Mouse (Mus musculus) embryonic facial prominence, embryonic 15.5 days (tissue): ENCODE results near the gene C2cd2l. TPM values are rescaled to one million over a fixed set of nuclear protein-coding genes. Genes with fewer than 3 reads are reported as not detected.
"Not testable (repeated sequence)": the region's sequence is repeated elsewhere in the genome, so short reads cannot be mapped to it uniquely, and the experiment has no call there.

Experiments
- ATAC-seq: fragments of 200-750 bp; cut with Nextera tagmentation; 2 replicates; pipeline ENCODE4 v1.8.0; 2017; ENCODE audit warnings: low read depth, moderate TSS enrichment; ENCODE audit not compliant: insufficient number of reproducible peaks, low FRiP score, low TSS enrichment
- H3K27ac ChIP-seq: fragments of 300-500 bp; sonication (generic); replicated peaks from 2 replicates; pipeline ENCODE4 v1.5.1; 2015; ENCODE audit warnings: mild to moderate bottlenecking, inconsistent platforms
- H3K27me3 ChIP-seq: fragments of 300-500 bp; sonication (generic); 2 replicates; pipeline ENCODE4 v1.6.1; 2015; ENCODE audit warnings: inconsistent platforms
- H3K36me3 ChIP-seq: fragments of 300-500 bp; sonication (generic); 2 replicates; pipeline ENCODE4 v1.6.1; 2015; ENCODE audit warnings: mild to moderate bottlenecking, inconsistent platforms
- H3K4me1 ChIP-seq: fragments of 300-500 bp; sonication (generic); 2 replicates; pipeline ENCODE4 v1.6.1; 2015; ENCODE audit warnings: inconsistent platforms
- H3K4me2 ChIP-seq: fragments of 300-500 bp; sonication (generic); replicated peaks from 2 replicates; pipeline ENCODE4 v1.6.1; 2015; ENCODE audit warnings: mild to moderate bottlenecking, inconsistent platforms
- H3K4me3 ChIP-seq: fragments of 300-500 bp; sonication (generic); replicated peaks from 2 replicates; pipeline ENCODE4 v1.5.1; 2015; ENCODE audit warnings: mild to moderate bottlenecking, inconsistent platforms
- H3K9ac ChIP-seq: fragments of 300-500 bp; sonication (generic); 2 replicates; pipeline ENCODE4 v1.6.1; 2015; ENCODE audit warnings: inconsistent platforms
- H3K9me3 ChIP-seq: fragments of 300-500 bp; sonication (generic); replicated peaks from 2 replicates; pipeline ENCODE4 v1.6.1; 2016; ENCODE audit warnings: inconsistent platforms
- WGBS: fragments of 180-500 bp; shearing (Covaris S2); methylation state at CpG from one replicate; pipeline ENCODE4 v1.1.7; 2015; 5-methylcytosine and 5-hydroxymethylcytosine counted together
- polyA plus RNA-seq: library from polyadenylated mRNA; unstranded; fragments of >200 nt; fragmentation: Nextera tagmentation; extraction: Ambion mirVana; gene quantifications from 2 replicates; pipeline ENCODE4 v1.2.1, GENCODE M21; 2015

Gene C2cd2l
- polyA plus RNA-seq, 1 experiment from 2014 or later, result 9.1 TPM

DNA sequence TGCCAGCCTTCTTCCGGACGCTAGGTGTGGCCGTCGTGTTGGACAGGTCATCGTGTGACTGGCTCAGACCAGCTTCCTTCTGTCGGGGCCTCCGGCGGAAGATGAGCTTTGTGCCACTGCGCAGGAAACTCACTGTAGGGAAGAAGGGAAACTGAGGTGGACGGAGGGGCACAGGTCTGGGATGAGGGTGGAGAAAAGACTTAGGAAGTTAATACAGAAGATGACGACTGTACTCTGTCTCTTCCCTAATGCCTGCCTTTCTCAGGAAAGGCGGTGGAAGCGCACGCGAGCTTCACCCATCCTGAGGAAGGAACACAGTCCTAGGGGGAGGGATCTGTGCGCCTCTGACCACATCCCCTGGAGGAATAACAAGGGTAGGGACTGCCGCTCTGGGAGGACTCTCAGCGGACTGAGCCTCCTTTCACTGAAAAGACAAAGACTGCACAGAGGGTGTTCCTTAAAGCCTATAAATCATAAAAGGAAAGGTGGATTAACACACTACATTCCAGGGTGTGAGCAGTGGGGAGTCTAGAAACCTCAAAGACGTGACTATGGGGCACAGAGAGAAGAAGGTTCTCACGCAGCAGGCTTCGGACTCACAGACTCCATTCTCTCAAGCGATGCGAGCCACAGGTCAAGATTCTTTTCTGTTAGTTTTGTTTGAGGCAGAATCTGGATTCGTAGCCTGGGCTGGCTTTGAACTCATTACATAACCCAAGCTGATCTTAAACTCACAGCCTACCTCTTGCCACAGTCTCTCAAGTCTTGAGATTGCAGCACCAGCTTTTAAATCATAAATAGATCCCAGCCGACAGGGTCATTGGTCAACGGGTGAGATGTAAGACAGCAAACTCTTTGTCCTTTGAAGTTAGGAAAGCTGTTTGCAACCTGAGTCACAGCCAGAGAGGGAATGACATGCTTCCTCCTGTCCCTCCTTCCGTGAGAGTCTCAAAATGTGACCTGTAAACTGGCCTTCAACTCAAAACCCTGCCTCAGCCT, 8.7 kb downstream of the C2cd2l start:
- peaks cover 43% of the 10 kb centered on the region for H3K36me3 ChIP-seq
- H3K4me2 ChIP-seq, result 0 out of 2 replicates have a peak overlapping the region, but pooled peaks have one; percentile 2
- no peak for ATAC-seq
- 19% methylated on average over 27 of the region's 27 CpGs for WGBS
- no peaks in the 10 kb centered on the region for H3K9me3 ChIP-seq
- no peak overlapping the region for H3K4me3 ChIP-seq
- 0 out of 2 replicates have a peak overlapping the region, but pooled peaks have one; percentile 17 for H3K27ac ChIP-seq
- H3K27me3 ChIP-seq, result no peaks in the 10 kb centered on the region
- no peak overlapping the region for H3K9ac ChIP-seq
- peaks cover 5% of the 10 kb centered on the region; the same call in 1 of the 2 replicates for H3K4me1 ChIP-seq

DNA sequence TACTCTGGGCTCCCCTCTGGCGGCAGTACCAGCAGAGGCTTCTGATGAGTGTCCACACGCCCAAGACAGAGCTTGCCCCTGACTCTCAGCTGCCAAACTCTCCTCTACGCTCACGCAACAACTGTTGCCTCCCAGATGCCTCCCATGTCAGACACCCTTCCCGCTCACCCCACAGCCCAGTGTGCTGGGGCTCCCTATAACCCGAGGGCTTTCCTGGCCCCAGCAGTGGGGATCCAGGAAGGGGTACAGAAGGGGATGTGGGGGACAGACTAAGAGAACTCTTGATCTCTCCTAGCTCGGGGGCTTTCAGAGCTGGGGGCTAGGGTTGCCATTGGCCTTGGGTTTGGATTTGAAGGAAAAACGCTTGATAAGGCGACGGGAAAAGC, 9.3 kb downstream of the C2cd2l start:
- 0 out of 2 replicates have a peak overlapping the region, but pooled peaks have one; percentile 17 for H3K27ac ChIP-seq

DNA sequence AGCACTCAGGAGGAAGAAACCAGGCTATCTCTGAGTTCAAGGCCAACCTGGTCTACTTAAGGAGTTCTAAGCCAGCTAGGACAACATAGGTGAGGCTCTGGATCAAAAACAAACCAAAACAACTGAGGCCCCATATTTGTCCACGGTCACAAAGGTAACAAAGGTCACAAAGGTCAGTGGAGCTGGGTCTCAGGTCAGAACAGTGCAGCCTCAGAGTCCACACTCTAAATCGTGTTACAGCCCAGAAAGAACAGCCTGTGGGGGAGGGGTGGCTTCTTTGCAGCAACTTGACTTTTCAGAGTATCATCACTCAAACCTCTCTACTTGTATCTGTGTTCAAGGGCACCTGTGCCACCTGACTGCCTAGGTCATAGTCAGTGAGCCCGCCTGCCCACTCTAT, 10.3 kb downstream of the C2cd2l start:
- Histone ChIP-seq H3K36me3 (peaks cover 27% of the 10 kb centered on the region), H3K9ac (no peak overlapping the region), H3K9me3 (no peaks in the 10 kb centered on the region), H3K4me3 (no peak overlapping the region), H3K27ac (no peak overlapping the region), H3K4me2 (no peak overlapping the region), H3K27me3 (no peaks in the 10 kb centered on the region), H3K4me1 (peaks cover 7% of the 10 kb centered on the region)
- WGBS, result 54% methylated on average over 3 of the region's 3 CpGs
- ATAC-seq, result no peak

More for the DNA sequence above, 9.3 kb downstream of the C2cd2l start:
- Histone ChIP-seq H3K27me3 (no peaks in the 10 kb centered on the region), H3K36me3 (peaks cover 37% of the 10 kb centered on the region), H3K4me2 (0 out of 2 replicates have a peak overlapping the region, but pooled peaks have one; percentile 2), H3K9ac (no peak overlapping the region), H3K4me1 (peaks cover 5% of the 10 kb centered on the region; the same call in 1 of the 2 replicates), H3K9me3 (no peaks in the 10 kb centered on the region), H3K4me3 (no peak overlapping the region)
- no peak for ATAC-seq
- 33% methylated on average over 10 of the region's 10 CpGs for WGBS

DNA sequence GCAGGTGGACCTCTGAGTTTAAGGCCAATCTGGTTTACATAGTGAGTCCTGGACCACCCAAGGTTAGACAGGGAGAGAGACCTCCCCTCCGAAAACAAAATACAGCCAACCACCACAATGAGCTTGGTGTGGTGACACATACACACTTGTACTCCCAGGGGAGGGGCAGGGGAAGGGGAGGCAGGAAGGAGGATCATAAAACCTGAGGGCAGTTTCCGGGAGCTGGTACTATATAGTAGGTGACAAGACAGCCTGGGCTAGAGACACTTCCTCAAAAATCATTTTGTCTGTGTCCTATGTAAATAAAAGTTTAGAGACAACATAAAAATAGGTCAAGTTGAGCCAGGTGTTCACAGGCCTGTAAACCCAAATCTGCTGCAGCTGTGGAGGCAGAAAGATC, 12.8 kb downstream of the C2cd2l start:
- Histone ChIP-seq H3K27ac (no peak overlapping the region), H3K4me1 (peaks cover 14% of the 10 kb centered on the region), H3K9me3 (no peaks in the 10 kb centered on the region), H3K4me2 (no peak overlapping the region), H3K27me3 (no peaks in the 10 kb centered on the region), H3K4me3 (no peak overlapping the region), H3K9ac (no peak overlapping the region), H3K36me3 (peaks cover 10% of the 10 kb centered on the region)
- 93% methylated on average over 2 of the region's 2 CpGs for WGBS
- ATAC-seq, result no peak

DNA sequence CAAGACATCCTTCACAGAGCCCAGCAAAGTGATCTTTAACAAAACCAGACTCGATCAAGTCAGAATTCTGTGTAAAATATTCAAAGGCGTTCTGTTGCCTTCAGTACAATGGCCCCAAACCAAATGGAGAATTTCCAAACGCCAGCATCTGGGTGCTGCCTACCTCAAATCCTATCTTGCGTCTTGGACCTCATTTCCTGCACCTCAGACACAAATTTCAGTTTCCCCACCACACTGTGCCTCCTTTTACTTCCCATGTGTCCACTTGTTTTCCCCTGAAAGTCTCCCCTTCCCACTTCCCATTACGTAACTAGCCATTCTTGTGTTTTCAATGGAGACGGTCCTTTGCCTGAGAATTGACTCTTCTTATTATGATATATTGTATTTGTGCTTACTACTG, 13.6 kb downstream of the C2cd2l start:
- Histone ChIP-seq H3K4me3 (no peak overlapping the region), H3K9me3 (no peaks in the 10 kb centered on the region), H3K27ac (no peak overlapping the region), H3K27me3 (no peaks in the 10 kb centered on the region), H3K36me3 (peaks cover 17% of the 10 kb centered on the region), H3K4me2 (no peak overlapping the region), H3K9ac (no peak overlapping the region), H3K4me1 (peaks cover 14% of the 10 kb centered on the region)
- WGBS, result 87% methylated on average over 6 of the region's 6 CpGs
- no peak for ATAC-seq

DNA sequence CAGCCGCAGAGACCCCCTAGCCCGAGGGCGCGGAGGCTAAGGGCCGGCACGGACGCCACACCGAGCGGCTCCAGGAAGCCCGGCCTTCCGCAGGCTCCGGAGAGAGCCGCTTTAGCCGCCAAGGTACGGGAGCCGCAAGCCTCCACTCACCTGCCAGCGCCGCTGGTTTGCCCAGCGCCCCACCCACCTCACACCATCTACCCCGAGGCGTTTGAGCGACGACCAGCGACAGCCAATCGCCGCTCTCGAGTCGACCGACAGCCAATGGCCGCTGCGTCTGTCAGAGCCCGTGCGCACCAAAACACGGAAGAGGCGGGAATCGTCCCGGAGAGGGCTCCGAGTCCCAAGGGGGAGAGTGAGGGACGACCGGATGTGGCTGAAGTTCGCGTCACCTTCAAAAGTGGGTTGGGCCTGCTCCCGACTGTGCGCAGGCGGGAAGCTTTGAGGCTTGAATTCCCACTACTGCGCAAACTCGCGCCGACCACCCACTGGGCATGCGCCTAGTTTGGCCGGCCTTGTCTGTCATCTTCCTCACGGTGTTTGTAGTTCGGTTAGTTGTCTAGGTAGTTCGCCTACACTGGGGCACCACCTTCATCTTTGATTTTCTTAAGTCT, 14.5 kb downstream of the C2cd2l start, which contains the start of gene Hinfp:
Gene Hinfp (minus strand): TSS at position 206 of the 614 bp plus-strand sequence.
- Histone ChIP-seq H3K36me3 (peaks cover 17% of the 10 kb centered on the region), H3K4me2 (peak within 1 kb of the TSS; percentile 55), H3K27ac (peak within 1 kb of the TSS; percentile 85), H3K27me3 (no peaks in the 10 kb centered on the region), H3K9ac (peak within 1 kb of the TSS; percentile 92), H3K9me3 (no peaks in the 10 kb centered on the region), H3K4me3 (peak within 1 kb of the TSS; percentile 99), H3K4me1 (peaks cover 9% of the 10 kb centered on the region)
- peak; percentile 99 for ATAC-seq
- WGBS, result under 1% methylated on average over 54 of the region's 54 CpGs

DNA sequence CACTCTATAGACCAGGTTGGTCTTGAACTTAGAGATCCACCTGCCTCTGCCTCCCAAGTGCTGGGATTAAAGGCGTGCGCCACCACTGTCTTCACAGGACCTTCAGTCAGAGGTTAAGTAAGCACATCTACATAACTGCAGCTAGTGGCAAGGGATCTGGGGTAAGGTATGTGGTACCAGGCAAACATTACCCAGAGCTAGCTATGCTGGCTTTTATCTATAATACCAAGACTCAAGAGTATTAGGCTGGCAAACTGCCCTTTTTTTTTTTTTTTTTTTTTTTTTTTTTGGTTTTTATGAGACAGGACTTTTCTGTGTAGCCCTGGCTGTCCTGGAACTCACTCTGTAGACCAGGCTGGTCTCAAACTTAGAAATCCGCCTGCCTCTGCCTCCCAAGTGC, 20.1 kb downstream of the C2cd2l start:
- H3K27me3 ChIP-seq, H3K9ac ChIP-seq, H3K27ac ChIP-seq, H3K4me1 ChIP-seq, H3K4me3 ChIP-seq, ATAC-seq, H3K9me3 ChIP-seq, H3K4me2 ChIP-seq: not testable (repeated sequence)
- 95% methylated on average over 3 of the region's 3 CpGs for WGBS
- peaks cover 66% of the 10 kb centered on the region for H3K36me3 ChIP-seq

DNA sequence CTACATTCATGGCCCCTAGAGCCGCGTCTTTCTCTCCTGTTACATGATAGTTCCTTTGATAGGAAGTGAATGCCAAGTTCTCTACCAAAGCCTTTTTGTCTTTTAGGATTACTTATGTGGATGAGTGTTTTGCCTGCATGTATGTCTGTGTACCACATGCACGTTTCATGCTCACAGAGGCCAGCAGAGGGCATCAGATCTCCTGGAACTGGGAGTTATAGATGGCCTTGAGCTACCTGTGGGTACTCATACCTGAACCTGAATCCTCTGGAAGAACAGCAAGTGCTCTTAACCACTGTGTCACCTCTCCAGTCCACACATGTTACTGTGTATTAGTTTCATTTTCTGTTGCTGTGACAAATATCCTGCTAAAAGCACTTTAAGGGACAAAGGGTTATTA, 27.6 kb downstream of the C2cd2l start:
- H3K27me3 ChIP-seq, result peaks cover 16% of the 10 kb centered on the region
- H3K9ac ChIP-seq, result no peak overlapping the region
- WGBS, result 71% methylated on average over 3 of the region's 3 CpGs
- H3K9me3 ChIP-seq, result no peaks in the 10 kb centered on the region
- H3K4me2 ChIP-seq, result no peak overlapping the region
- H3K4me3 ChIP-seq, result no peak overlapping the region
- H3K36me3 ChIP-seq, result peaks cover 64% of the 10 kb centered on the region
- peaks cover 15% of the 10 kb centered on the region for H3K4me1 ChIP-seq
- H3K27ac ChIP-seq, result no peak overlapping the region
- no peak for ATAC-seq

DNA sequence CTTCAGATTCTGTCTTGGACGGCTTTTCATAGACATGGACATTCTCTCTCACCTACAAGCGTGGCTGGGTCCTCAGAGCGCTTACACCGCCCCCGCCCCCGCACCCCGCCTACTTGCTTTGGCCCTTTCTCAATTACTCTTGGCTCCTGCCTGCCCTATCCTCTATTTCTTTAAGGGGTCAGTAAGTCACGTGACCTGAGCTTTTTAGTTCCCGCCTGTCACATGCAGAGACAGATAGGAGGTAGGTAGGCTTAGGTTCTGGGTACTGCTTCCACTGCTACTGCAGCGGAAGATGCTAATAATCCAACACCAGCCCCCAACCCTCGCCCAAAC, 31.2 kb downstream of the C2cd2l start:
- H3K4me3 ChIP-seq, result no peak overlapping the region
- H3K9ac ChIP-seq, result no peak overlapping the region
- WGBS, result 11% methylated on average over 11 of the region's 11 CpGs
- peaks cover 26% of the 10 kb centered on the region for H3K4me1 ChIP-seq
- H3K27me3 ChIP-seq, result peaks cover 23% of the 10 kb centered on the region
- H3K27ac ChIP-seq, result no peak overlapping the region
- H3K4me2 ChIP-seq, result peak overlapping the region; percentile 93; the same call in 1 of the 2 replicates
- no peak for ATAC-seq
- H3K9me3 ChIP-seq, result no peaks in the 10 kb centered on the region
- peaks cover 33% of the 10 kb centered on the region for H3K36me3 ChIP-seq

DNA sequence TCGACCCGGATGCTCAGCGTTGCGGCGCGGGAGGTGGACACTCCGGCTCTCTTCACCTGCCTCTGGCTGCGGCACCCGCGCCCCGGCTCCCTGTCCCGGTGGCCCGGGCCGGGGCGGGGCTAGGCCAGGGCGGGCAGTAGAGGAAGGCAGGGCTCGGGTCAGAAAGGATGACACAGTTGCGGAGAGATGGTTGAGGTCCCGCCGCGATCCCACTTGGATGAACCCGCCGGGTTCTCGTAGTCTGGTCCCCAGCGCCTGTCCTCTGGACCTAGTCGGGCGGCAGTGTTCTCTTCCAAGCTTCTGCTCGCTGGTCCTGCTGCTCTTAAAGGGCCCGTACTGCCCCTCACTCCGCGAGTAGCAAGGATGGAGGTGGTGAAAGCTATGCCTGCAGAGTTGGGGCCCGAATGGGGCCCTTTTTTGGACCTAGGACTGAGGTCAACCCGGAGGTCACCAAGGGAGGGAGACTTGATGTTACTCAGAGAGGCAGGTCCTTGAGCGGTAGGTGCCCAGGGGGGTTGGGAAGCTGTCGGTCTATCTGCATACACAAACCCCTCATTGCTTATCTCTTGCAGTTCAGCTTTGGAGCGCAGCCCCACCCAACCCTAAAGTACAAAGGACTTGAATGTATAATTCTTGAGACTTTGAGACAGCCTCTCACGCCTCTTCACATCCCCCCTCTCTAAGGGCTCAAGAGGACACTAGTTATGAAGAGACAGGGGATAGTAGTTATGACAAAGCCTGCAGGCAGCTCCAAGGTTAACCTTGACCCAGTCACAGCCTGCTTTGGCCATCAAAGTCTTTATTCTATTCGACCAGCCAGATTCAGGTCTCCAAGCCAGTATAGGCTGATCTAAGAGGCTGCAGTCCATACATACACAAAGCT, 31.8 kb downstream of the C2cd2l start, which contains the start of gene Abcg4:
Gene Abcg4 (minus strand): TSS at position 540 of the 883 bp plus-strand sequence.
- peak; percentile 16; the same call in 1 of the 2 replicates for ATAC-seq
- peak within 1 kb of the TSS; percentile 65 for H3K9ac ChIP-seq
- H3K9me3 ChIP-seq, result no peaks in the 10 kb centered on the region
- peaks cover 23% of the 10 kb centered on the region for H3K27me3 ChIP-seq
- peak within 1 kb of the TSS; percentile 93 for H3K4me2 ChIP-seq
- H3K4me3 ChIP-seq, result peak within 1 kb of the TSS; percentile 62
- H3K36me3 ChIP-seq, result peaks cover 27% of the 10 kb centered on the region
- WGBS, result 1% methylated on average over 38 of the region's 38 CpGs
- H3K27ac ChIP-seq, result no peak within 1 kb of the TSS
- peaks cover 26% of the 10 kb centered on the region for H3K4me1 ChIP-seq
